Mouse (Mus musculus): ENCODE data around the gene Zfp956. TPM values are rescaled to one million over a fixed set of nuclear protein-coding genes. Genes with fewer than 3 reads are reported as not detected.

Zfp956 gene
- polyA plus RNA-seq, 1 experiment from 2014 or later: 11.6 TPM

DNA sequence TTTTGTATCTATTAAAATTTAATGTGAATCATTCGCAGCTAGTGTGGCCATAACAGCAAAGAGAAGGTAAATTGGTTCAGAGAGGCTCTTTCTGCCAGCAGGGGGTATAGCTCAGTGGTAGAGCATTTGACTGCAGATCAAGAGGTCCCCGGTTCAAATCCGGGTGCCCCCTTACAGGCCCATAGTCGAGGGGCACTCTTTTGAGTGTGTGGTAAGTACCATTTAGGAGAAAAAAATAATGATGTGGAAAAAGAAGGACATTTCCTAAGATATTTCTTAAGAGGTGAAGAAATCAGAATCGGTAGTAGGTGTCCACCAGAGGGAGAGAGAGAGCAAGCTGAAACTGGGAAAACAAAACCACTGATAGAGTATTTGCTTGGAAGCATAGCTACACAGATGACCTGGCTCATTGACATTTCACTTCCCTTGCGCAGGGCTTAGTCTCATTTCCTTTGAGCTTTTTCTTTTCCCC lies 25.7 kb downstream of the Zfp956 start:
- no peaks in the 10 kb centered on the region for H3K4me1 ChIP-seq
- H3K27ac ChIP-seq: no peak overlapping the region
- ATAC-seq (ENCODE audit: low FRiP score): no peak
- H3K4me3 ChIP-seq: no peak overlapping the region
- no peaks in the 10 kb centered on the region for H3K27me3 ChIP-seq
- WGBS: 22% methylated on average over 6 of the region's 6 CpGs
- no peaks in the 10 kb centered on the region for H3K36me3 ChIP-seq
- H3K9me3 ChIP-seq (replicated peaks): no peaks in the 10 kb centered on the region
- H3K9ac ChIP-seq: no peak overlapping the region
- no peak overlapping the region for H3K4me2 ChIP-seq (replicated peaks)

DNA sequence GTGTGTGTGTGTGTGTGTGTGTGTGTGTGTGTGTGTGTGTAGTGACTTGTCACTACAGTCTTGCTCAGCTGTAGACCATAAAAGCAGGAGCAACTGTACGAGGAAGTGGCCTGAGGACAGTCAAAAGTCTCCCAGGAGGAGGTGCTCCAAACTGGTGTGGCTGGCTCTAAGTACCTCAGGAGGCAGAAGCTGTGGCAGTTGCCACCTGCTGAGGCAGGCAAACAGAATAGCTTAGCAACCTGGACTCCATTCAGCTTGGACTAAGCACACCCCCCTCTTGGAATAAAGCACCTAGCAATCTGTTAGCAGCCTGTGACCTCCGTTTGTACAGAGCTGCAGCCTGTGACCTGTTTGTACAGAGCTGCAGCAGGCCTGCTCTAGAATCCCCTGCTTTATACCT lies 30.7 kb downstream of the Zfp956 start:
- Histone ChIP-seq H3K4me1 (no peaks in the 10 kb centered on the region), H3K36me3 (no peaks in the 10 kb centered on the region), H3K27ac (no peak overlapping the region), H3K9ac (no peak overlapping the region), H3K9me3 (replicated peaks) (no peaks in the 10 kb centered on the region), H3K27me3 (no peaks in the 10 kb centered on the region), H3K4me2 (replicated peaks) (no peak overlapping the region), H3K4me3 (no peak overlapping the region)
- ATAC-seq (ENCODE audit: low FRiP score): no peak
- WGBS: 14% methylated on average over 2 of the region's 2 CpGs

DNA sequence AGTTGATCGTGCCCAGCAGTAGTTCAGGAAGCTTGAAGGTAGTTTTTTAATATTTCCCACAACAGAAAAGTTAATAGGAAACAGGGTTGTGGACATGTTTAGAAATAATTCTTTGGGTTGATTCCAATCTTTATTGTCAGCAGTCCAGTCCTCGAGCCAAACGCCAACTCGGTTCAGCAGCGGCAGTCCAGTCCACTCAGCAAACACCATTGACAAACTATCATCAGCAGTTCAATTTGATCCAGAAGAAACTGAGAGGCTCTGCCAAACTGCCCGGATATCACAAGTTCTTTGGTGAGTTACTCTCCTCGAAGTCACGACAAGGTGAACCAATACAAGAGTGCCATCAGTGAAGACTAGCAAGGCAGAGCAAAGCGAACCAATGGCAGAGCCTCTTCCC lies 42.5 kb downstream of the Zfp956 start:
- Histone ChIP-seq H3K27me3 (no peaks in the 10 kb centered on the region), H3K4me2 (replicated peaks) (no peak overlapping the region), H3K36me3 (no peaks in the 10 kb centered on the region), H3K27ac (no peak overlapping the region), H3K4me1 (no peaks in the 10 kb centered on the region), H3K9ac (no peak overlapping the region), H3K9me3 (replicated peaks) (no peaks in the 10 kb centered on the region), H3K4me3 (no peak overlapping the region)
- WGBS: 92% methylated on average over 9 of the region's 9 CpGs
- no peak for ATAC-seq (ENCODE audit: low FRiP score)

DNA sequence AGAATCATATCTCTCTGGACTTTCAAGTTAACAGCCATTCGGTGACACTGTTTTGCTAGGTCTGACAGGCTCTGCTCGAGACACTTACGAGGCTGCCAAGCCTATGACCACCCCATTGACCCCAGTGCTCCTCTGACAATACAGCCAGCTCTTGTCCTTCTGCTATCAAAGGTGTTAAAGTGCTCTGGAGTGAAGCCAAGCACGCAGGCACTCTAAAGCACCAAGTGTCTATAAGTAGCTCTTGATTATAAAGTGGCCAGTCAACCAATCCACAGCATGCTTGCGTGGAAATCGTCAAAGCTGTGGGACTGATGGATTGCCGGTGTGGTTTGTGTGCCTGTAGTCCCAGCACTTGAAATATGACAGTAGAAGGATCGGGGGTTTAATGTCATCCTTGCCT lies 57.5 kb downstream of the Zfp956 start:
- peaks cover 2% of the 10 kb centered on the region; the same call in 1 of the 2 replicates for H3K4me1 ChIP-seq
- H3K4me2 ChIP-seq (replicated peaks): no peak overlapping the region
- WGBS: 59% methylated on average over 8 of the region's 8 CpGs
- H3K9me3 ChIP-seq (replicated peaks): no peaks in the 10 kb centered on the region
- no peak for ATAC-seq (ENCODE audit: low FRiP score)
- H3K27ac ChIP-seq: no peak overlapping the region
- H3K4me3 ChIP-seq: no peak overlapping the region
- H3K9ac ChIP-seq: no peak overlapping the region
- H3K36me3 ChIP-seq: no peaks in the 10 kb centered on the region
- H3K27me3 ChIP-seq: no peaks in the 10 kb centered on the region

Other genes with a start within 250 kb of the Zfp956 start
- gene Pdia4, start 140.0 kb upstream of the Zfp956 start, polyA plus RNA-seq (2016; fragmentation: Nextera tagmentation; extraction: Ambion mirVana): 236 and 258 TPM in 2 replicates
- 12.1 and 12.7 TPM in 2 replicates for gene Zfp786, start 122.5 kb upstream of the Zfp956 start, polyA plus RNA-seq (2016; fragmentation: Nextera tagmentation; extraction: Ambion mirVana)
- gene Zfp398, start 117.7 kb upstream of the Zfp956 start, polyA plus RNA-seq (2016; fragmentation: Nextera tagmentation; extraction: Ambion mirVana): 14.0 and 15.1 TPM in 2 replicates
- 27.0 and 28.3 TPM in 2 replicates for gene Zfp282, start 76.2 kb upstream of the Zfp956 start, polyA plus RNA-seq (2016; fragmentation: Nextera tagmentation; extraction: Ambion mirVana)
- 19.7 and 20.7 TPM in 2 replicates for gene Zfp212, start 32.9 kb upstream of the Zfp956 start, polyA plus RNA-seq (2016; fragmentation: Nextera tagmentation; extraction: Ambion mirVana)
- 10.7 and 11.1 TPM in 2 replicates for gene Zfp777, start 95.5 kb downstream of the Zfp956 start, polyA plus RNA-seq (2016; fragmentation: Nextera tagmentation; extraction: Ambion mirVana)
- gene Zfp746, start 133.2 kb downstream of the Zfp956 start, polyA plus RNA-seq (2016; fragmentation: Nextera tagmentation; extraction: Ambion mirVana): 30.1 and 30.3 TPM in 2 replicates